Mouse (Mus musculus) kidney, adult 11 months (tissue): ENCODE data around the gene Homer1.

Experiments
- DNase-seq: peaks from one replicate; pipeline ENCODE4 v3.0.0; 2022

Homer1 gene

GRCm38 (mm10) chr13:93340555-93341278, 41.3 kb downstream of the Homer1 start:
- DNase-seq, result no peak

- DNase-seq, result peak; percentile 46
These were observed 43.2 kb downstream of the Homer1 start for GRCm38 (mm10) chr13:93342641-93343040.

- DNase-seq, result no peak
These were observed 45.0 kb downstream of the Homer1 start for GRCm38 (mm10) chr13:93344395-93344794.

GRCm38 (mm10) chr13:93345854-93346253, 46.4 kb downstream of the Homer1 start:
- DNase-seq, result no peak

GRCm38 (mm10) chr13:93352030-93352429, 52.6 kb downstream of the Homer1 start:
- peak; percentile 4 for DNase-seq

- no peak for DNase-seq
These were observed 55.2 kb downstream of the Homer1 start for GRCm38 (mm10) chr13:93354420-93355278.

GRCm38 (mm10) chr13:93355279-93355587, 55.8 kb downstream of the Homer1 start:
- no peak for DNase-seq

- no peak for DNase-seq
These were observed 59.1 kb downstream of the Homer1 start for GRCm38 (mm10) chr13:93358522-93358921.

GRCm38 (mm10) chr13:93367555-93367954, 68.1 kb downstream of the Homer1 start:
- no peak for DNase-seq

- DNase-seq, result no peak
These were observed 69.6 kb downstream of the Homer1 start for GRCm38 (mm10) chr13:93368812-93369584.

- no peak for DNase-seq
These were observed 75.0 kb downstream of the Homer1 start for GRCm38 (mm10) chr13:93374457-93374856.

GRCm38 (mm10) chr13:93378493-93378892, 79.1 kb downstream of the Homer1 start:
- DNase-seq, result no peak

- no peak for DNase-seq
These were observed 81.1 kb downstream of the Homer1 start for GRCm38 (mm10) chr13:93380399-93381063.

GRCm38 (mm10) chr13:93381301-93381700, 81.9 kb downstream of the Homer1 start:
- no peak for DNase-seq

- DNase-seq, result no peak
These were observed 83.7 kb downstream of the Homer1 start for GRCm38 (mm10) chr13:93383092-93383491.

GRCm38 (mm10) chr13:93383620-93384019, 84.2 kb downstream of the Homer1 start:
- DNase-seq, result no peak

- DNase-seq, result no peak
These were observed 85.0 kb downstream of the Homer1 start for GRCm38 (mm10) chr13:93384481-93384880.

GRCm38 (mm10) chr13:93385147-93385546, 85.7 kb downstream of the Homer1 start:
- no peak for DNase-seq

GRCm38 (mm10) chr13:93387440-93387839, 88.0 kb downstream of the Homer1 start:
- DNase-seq, result no peak

GRCm38 (mm10) chr13:93388594-93389241, 89.3 kb downstream of the Homer1 start:
- no peak for DNase-seq

GRCm38 (mm10) chr13:93389242-93389625, 89.8 kb downstream of the Homer1 start:
- no peak for DNase-seq

GRCm38 (mm10) chr13:93399710-93400216, 100.3 kb downstream of the Homer1 start:
- no peak for DNase-seq
